Mouse (Mus musculus) cortical plate, adult 2 months (tissue): ENCODE measurements around the gene Orc5. TPM values are rescaled to one million over a fixed set of nuclear protein-coding genes. Genes with fewer than 3 reads are reported as not detected.

Source experiments
- H3K27ac ChIP-seq: fragments of 200-500 bp; 2 replicates; pipeline ENCODE4 v1.5.1; 2012; ENCODE audit warnings: low read length, control low read depth, inconsistent platforms; ENCODE audit not compliant: insufficient read depth
- H3K4me1 ChIP-seq: fragments of 200-500 bp; 2 replicates; pipeline ENCODE4 v1.6.1; 2011; ENCODE audit warnings: low read length; ENCODE audit not compliant: control insufficient read depth, insufficient read depth
- H3K4me3 ChIP-seq: fragments of 200-500 bp; 2 replicates; pipeline ENCODE4 v1.5.1; 2011; ENCODE audit warnings: mild to moderate bottlenecking, low read length, control low read depth; ENCODE audit not compliant: insufficient read depth
- CTCF ChIP-seq: fragments of 200-500 bp; IDR thresholded peaks from 2 replicates; pipeline ENCODE4 v1.5.1; 2011; ENCODE audit warnings: mild to moderate bottlenecking, control low read depth, low read length; ENCODE audit not compliant: insufficient read depth; ENCODE audit errors: extremely low read depth
- POLR2A ChIP-seq: fragments of 200-500 bp; IDR thresholded peaks from 2 replicates; pipeline ENCODE4 v1.6.1; 2011; ENCODE audit warnings: mild to moderate bottlenecking, low read length, control low read depth; ENCODE audit not compliant: insufficient read depth; ENCODE audit errors: extremely low read depth
- polyA plus RNA-seq: library from polyadenylated mRNA; depleted of rRNA; stranded (reverse); fragments of >200 nt; gene quantifications from 2 replicates; pipeline ENCODE4 v1.2.3, GENCODE M21; 2012; rRNA removed

Orc5 gene
- 6.8 and 6.9 TPM in 2 replicates for polyA plus RNA-seq

DNA sequence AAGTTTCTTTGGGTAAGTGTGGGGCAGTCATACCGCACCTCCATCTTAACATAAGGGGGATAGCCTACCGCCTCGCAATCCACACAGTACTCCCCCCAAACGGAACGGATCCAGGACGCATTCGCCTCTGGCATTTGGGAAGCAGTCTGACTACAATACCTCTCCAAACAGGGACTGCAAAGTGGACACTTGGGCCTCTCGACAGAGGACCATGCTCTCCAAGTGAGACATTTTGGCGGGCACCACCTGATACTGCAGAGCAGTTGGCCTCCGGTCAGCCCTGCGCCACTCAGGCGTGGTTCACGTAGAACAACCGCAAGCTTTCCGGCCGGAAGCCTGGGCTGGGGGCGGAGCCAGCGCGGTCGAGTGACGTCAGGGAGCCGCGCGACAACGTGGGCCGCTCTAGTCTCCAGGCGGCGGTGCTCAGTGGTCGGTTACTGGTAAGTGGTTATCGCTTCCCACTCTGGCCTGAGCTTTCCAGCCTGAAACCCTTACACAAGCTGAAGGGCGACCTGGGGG is at the start of gene Orc5:
Gene Orc5, minus strand, starts transcription at position 397 of the 519 bp plus-strand sequence.
- Histone ChIP-seq H3K27ac (peak within 1 kb of the TSS; percentile 13; the same call in 1 of the 2 replicates), H3K4me3 (peak within 1 kb of the TSS; percentile 72), H3K4me1 (no peaks in the 10 kb centered on the region)
- TF ChIP-seq CTCF = no peak
- peak; percentile 94 for TF ChIP-seq POLR2A

DNA sequence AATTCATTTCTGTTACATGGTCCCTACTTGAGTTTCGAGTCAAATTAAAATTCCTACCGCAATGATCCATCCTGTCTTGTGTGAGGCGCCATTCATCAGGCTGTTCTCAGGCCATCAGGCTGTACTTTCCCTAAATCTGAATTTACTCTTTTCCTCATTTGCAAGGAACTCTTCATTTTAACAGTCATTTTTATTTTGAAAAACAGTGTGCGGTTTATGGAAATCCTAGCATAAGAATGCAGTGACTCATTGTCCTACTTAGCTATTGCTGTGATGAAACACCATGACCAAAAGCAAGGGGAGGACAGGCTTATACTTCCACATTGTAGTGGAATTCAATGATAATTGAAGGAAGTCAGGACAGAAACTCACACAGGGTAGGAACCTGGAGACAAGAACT is 46.8 kb upstream of the Orc5 start:
- no peaks in the 10 kb centered on the region for H3K4me1 ChIP-seq
- TF ChIP-seq POLR2A (no peak), CTCF (no peak)
- no peak overlapping the region for H3K4me3 ChIP-seq
- H3K27ac ChIP-seq = no peak overlapping the region

DNA sequence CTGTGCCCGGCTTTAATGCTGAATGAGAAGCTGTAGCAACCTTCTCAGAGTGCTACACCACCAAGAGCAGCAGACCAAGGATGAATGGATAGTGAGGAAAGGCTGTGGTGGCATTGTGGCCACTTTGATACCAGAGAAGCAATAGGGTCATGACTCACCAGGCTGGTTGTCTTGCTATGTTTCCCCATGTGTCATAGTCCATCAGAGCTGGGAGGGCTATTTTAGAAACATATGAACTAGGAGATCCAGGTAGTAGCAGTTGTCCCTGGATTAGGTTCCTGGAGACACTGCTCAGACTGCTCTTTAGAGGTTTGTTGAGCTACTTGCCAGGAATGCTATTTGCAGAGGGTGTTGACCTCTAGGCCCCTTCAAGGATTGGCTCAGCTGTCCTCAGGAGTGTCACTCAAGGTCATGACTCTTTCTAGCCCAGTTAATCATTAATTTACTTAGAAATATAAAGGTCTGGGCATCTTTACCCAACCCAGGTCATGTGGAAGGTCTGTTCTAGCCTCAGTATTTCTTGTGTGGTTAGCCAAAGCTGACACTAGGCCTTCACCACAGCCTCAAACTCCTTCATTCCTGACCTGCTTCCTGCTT is 39.2 kb upstream of the Orc5 start:
- no peaks in the 10 kb centered on the region for H3K4me1 ChIP-seq
- no peak overlapping the region for H3K27ac ChIP-seq
- TF ChIP-seq CTCF = no peak
- no peak for TF ChIP-seq POLR2A
- no peak overlapping the region for H3K4me3 ChIP-seq

DNA sequence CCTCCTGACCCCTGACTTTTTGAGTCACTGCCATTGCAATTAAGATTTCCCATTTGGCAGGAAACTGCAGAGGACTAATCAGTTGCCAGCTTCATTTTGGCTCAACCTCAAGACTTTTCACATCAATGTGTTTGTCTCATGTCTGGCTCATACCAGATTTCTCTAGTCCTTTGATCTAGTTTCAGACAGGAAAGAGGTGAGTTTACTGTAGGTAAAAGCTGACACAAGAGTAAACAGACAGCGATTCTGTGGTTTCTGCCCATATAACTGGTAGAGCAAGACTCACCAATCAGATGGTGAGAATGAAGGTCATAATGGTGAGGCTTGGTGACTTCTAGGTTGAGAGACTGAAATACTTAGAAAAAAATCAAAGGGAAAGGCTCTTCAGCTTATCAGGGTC is 37.3 kb upstream of the Orc5 start:
- Histone ChIP-seq H3K4me3 (no peak overlapping the region), H3K4me1 (no peaks in the 10 kb centered on the region), H3K27ac (no peak overlapping the region)
- TF ChIP-seq POLR2A (no peak), CTCF (no peak)

DNA sequence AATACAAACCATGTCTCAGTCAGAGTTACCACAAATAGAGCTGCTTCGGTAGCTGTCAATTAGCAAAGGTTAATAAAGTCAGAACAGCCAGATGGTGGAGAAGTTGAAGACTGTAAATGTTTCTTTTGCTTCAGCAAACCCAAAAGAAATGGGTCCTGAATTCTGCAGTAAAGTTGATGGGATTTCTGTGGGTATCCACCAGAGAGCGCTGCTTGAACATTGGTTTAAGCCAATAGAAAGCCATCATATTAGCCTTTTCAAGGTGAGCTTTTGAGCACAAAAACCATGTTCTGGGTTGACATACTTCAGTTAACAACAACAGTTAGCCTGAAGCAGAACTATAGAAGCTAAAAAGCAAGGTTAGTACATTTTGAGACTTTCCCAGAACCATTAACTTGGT is 34.3 kb upstream of the Orc5 start:
- Histone ChIP-seq H3K27ac (no peak overlapping the region), H3K4me1 (no peaks in the 10 kb centered on the region), H3K4me3 (no peak overlapping the region)
- TF ChIP-seq POLR2A = no peak
- 0 out of 2 replicates have a peak, but pooled peaks have one; percentile 1 for TF ChIP-seq CTCF

DNA sequence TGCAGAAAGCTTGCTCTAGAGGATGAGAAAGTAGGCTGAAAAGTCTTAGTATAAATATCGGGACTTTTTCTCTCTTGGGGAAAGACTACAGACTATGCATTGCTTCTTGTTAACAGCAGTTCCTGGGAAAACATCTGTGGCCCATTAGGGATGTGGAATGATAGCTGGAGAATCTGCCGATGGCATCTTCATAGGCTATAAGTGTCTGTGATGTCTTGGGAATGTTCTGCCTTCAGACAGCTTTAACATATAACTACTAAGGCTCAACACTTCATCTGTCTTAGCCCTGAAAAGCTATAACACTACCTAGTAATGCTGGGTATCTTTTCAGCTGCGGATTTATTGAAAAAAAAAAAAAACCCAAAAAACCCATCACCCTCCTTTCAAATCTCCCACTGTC is 27.8 kb upstream of the Orc5 start:
- Histone ChIP-seq H3K4me3 (no peak overlapping the region), H3K4me1 (0 out of 2 replicates have a peak, but pooled peaks cover 1% of the 10 kb centered on the region), H3K27ac (no peak overlapping the region)
- no peak for TF ChIP-seq CTCF
- TF ChIP-seq POLR2A = no peak

DNA sequence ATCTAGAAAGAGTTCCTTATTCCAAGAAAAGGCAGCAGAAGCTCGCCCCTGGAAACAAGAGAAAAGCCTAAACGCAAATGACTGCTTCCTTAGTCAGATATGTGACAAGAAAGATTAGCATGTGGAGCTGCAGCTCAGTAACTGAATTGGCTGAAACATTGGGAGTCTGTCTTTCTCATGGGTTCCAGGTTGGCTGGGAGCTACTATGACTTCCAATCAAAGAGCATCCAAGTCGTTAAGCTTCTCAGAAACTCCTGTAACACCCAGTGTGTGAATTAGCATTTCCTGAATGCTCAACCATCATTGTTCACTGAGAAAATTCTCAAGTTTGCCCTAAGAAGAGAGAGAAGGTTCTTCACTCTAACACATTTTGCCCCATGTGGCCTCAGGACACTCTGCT is 24.5 kb upstream of the Orc5 start:
- Histone ChIP-seq H3K27ac (no peak overlapping the region), H3K4me3 (no peak overlapping the region), H3K4me1 (0 out of 2 replicates have a peak, but pooled peaks cover 1% of the 10 kb centered on the region)
- TF ChIP-seq POLR2A = no peak
- TF ChIP-seq CTCF = no peak

DNA sequence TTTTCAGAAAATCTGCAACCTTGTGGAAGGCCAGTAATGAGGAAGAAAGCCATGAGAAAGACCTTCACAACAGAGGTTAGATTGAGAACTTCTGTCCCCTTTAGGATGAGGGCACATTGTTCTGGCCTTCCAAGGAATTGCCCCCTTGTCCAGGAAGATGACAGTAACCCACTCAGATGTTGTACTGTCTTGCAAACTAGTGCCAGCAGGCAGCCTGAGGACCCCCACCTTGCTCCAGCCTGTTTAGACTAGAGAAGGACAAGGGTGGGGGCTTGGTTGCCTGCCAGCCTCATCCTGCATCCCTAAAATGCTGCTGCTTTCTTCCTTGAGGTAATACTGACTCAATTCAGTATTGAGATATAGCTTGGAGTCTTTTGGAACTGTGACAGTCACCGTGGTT is 23.9 kb upstream of the Orc5 start:
- TF ChIP-seq POLR2A = no peak
- no peak for TF ChIP-seq CTCF
- H3K4me3 ChIP-seq = no peak overlapping the region
- H3K4me1 ChIP-seq = 0 out of 2 replicates have a peak, but pooled peaks cover 1% of the 10 kb centered on the region
- H3K27ac ChIP-seq = no peak overlapping the region

DNA sequence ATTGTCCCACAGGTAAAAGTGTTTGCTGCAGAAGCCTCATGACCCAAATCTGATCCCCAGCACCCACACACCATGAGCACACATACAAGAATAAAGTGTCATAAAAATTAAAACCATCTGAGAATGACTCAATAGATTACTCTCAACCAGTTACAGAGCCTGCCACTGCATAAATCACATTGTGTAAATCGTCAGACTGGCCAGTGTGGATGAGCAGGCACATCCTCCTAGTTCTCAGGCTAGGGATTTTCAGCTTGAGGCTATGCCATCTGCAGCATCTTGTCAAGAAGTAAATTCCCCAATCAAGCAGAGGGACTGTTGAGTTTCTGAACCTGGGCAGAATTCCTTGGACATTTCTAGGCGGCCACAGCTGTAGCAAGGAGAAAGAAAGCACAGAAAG is 23.5 kb upstream of the Orc5 start:
- Histone ChIP-seq H3K4me1 (0 out of 2 replicates have a peak, but pooled peaks cover 1% of the 10 kb centered on the region), H3K27ac (no peak overlapping the region)
- TF ChIP-seq POLR2A (no peak), CTCF (no peak)

DNA sequence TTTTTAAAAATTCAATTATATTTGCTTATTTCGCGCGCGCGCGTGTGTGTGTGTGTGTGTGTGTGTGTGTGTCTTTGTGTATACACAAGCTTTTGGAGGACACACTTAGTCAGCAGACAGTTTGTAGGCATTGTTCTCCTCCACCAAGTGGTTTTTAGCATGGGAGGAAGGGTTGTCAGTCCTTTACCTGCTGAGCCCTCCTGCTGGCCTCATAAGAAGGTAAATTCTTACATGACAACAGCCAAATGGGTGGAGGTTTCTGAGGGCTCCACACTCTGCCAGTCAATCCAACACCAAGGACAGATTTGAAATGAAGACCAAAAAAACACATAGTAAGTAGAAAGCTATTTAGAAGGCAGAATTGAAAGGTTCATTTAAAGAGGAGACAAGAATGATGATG is 22.7 kb upstream of the Orc5 start:
- no peak for TF ChIP-seq POLR2A
- TF ChIP-seq CTCF = no peak
- no peak overlapping the region for H3K27ac ChIP-seq
- H3K4me3 ChIP-seq = no peak overlapping the region
- 0 out of 2 replicates have a peak, but pooled peaks cover 1% of the 10 kb centered on the region for H3K4me1 ChIP-seq

More for the DNA sequence above, 23.5 kb upstream of the Orc5 start:
- H3K4me3 ChIP-seq = no peak overlapping the region
